Mouse (Mus musculus): ENCODE results near the gene Zfp609.

GRCm38 (mm10) chr9:65823716-65824462, 3.5 kb downstream of the Zfp609 start:
- TF ChIP-seq CTCF (IDR thresholded peaks at IDR 0.05; ENCODE audit: low read depth, low read length): no peak
- TF ChIP-seq POLR2A (IDR thresholded peaks at IDR 0.05; ENCODE audit: extremely low read depth, insufficient read depth, low read length): no peak
